Mouse (Mus musculus) neural tube, postnatal 0 days (tissue): ENCODE measurements around the gene Ttc27. TPM values are rescaled to one million over a fixed set of nuclear protein-coding genes. Genes with fewer than 3 reads are reported as not detected.

Experiments used
- polyA plus RNA-seq: library from polyadenylated mRNA; unstranded; fragments of >200 nt; fragmentation: Nextera tagmentation; extraction: Ambion mirVana; gene quantifications from 2 replicates; pipeline ENCODE4 v1.2.1, GENCODE M21; 2015

Ttc27 gene
- 12.5 and 14.0 TPM in 2 replicates for polyA plus RNA-seq

DNA sequence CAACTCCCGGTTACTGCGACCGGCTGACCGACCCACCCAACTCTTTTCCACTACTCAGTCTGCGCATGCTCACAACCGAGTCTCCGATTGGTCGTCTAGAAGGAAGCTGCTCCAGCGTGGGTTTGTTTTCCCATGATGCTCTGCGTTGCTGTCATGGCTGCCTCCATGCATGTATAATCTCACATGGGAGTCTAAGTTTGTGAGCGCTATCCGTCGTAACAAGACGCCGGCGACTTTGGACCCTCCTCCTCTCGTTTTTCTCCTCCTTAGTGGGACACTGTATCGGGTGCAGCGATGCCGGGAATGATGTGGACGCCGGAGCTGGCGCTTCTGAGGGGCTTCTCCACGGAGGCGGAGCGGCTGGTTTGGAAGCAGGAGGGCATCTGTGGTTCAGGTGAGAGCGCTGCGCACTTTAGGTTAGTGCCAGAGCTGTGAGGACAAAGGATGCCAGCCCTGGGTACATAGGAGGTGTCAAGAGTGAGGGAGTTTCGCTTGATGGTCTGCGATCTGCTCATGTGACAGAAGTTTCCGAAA lies at the start of gene Ttc27:
Gene Ttc27 (plus strand): TSS at position 115 of the 534 bp plus-strand sequence.

Other genes with a start within 250 kb of the Ttc27 start
- gene Yipf4, start 228.2 kb upstream of the Ttc27 start, polyA plus RNA-seq = 58.1 and 69.1 TPM in 2 replicates
- gene Birc6, start 189.4 kb upstream of the Ttc27 start, polyA plus RNA-seq = 87.4 and 90.8 TPM in 2 replicates